Mouse (Mus musculus): Measurements from ENCODE around the gene Bdh1.

DNA sequence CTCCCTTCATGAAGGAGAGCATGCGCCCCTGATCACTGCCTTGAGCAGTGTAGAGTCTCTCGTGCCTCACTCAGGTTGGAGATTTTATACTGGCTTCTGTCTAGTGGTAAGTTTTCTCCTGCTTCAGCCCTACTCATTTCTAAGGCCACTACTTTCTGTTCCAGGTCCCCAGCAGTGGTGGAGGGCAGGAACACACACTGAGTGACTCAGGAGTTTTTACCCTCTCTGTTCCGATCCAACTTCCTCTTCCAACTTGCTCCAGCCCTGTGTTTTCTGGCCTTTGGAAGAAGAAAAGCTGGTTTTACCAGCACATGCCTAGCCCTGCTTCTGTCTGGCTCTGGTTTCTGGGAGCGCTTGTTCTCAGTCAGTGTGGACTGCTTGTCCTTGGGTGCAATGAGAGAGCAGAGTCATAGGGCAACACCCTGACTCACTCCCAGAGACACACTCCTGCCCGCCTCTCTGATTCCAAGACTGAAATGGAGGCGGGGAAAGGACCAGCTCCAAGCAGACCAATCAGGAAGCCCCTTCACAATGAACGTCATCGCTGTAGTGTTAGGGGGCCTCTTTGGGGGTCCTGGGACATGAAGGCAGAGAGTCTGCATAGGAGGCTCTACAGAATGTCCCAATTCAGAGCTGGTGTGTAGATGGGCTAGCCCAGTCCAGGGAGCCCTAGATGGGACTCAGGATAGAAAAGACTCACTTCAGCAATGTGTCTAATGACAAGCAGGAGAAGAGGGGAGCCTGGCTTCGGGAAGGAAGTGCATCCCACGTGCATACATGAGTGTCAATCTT, 84.8 kb downstream of the Bdh1 start:
- TF ChIP-seq CTCF (conservative IDR thresholded peaks at IDR 0.05; ENCODE audit: insufficient read depth, insufficient read length, low read depth, low read length) (no peak), POLR2A (IDR thresholded peaks at IDR 0.05; ENCODE audit: low read depth, low read length) (no peak)

All from kidney, adult 2 months (tissue).